Mouse (Mus musculus) embryo, embryonic 11.5 days (tissue): ENCODE data around the gene Dok3.

Source experiments
- DNase-seq: peaks from one replicate; pipeline ENCODE4 v3.0.0-alpha.2; 2012; ENCODE audit warnings: low read depth, low spot score

The Dok3 gene

DNA sequence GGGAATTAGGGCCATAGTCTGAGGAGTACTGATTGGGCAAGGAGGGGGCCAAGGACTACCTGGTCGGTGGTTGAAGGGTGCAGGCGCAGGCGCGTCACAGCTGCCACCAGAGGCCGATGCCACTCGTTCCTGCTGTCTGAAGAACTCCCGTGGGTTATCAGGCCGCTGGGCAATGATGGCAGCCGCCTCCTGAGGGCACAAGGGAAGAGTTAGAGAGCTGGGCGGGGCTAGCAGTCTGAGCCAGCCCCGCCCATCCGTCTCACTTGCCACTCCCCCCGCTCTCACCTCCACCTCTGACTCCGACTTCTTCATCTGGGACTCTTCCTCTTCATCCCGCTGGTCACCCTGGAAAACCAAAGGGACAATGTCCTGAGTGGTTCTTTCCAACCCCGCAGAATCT is 51.6 kb downstream of the Dok3 start:
- DNase-seq = no peak

DNA sequence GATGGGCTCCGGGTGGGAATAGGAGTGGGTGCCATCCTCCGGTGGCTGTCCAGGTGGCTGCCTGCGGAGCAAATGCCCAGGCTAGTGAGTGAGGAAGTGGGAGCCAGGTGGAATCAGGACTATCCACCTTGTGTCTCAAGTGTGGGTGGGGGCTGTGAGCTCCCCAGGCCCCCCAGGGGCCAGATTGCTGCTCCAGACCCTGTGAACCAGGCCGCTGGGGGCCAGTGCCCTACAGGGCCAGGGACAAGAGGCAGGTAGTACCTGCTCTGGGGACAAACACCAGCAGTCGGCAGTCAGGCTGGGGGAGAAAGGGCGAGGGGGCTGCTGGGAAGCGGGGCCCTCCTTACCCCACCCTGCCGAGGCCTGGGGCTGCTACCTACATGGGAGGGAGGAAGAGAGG is 52.8 kb downstream of the Dok3 start:
- DNase-seq = no peak

DNA sequence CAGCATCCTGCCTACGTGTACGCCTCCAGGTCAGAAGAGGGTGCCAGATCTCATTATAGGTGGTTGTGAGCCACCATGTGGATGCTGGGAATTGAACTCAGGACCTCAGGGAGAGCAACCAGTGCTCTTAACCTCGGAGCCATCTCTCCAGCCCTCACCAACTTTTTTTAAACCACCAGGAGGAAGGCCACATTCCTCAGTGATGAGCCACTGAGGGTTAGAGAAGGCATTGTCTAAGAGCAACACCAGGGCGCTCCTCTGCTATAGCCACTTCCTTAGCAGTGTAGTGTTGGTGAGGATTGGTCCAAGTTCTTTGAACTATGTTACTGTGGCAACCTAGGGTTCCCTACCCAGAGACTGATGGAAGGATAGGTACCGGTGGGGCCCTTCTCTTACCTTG is 53.3 kb downstream of the Dok3 start:
- DNase-seq = no peak

DNA sequence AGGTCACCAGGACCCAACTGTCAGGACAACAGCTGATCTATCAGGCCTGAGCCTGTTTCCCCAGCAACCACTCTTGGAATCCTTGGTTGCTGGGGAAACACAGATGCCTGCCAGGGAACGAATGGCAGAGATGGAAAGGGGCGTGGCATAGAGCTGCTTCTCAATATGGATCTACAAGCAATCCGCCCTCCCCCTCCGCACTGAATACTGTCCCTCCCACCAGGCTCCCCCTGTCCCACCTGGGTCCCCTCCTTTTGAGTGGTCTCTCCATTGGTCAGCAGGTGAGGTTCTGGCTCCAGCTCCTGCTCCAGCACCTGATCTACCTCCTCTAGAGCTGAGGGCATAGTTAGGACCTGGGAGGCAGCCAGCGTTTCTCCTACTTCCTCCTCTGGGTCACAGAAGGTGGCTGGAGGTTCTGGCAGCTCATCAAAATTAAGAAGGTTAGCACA is 54.5 kb downstream of the Dok3 start:
- DNase-seq = no peak

DNA sequence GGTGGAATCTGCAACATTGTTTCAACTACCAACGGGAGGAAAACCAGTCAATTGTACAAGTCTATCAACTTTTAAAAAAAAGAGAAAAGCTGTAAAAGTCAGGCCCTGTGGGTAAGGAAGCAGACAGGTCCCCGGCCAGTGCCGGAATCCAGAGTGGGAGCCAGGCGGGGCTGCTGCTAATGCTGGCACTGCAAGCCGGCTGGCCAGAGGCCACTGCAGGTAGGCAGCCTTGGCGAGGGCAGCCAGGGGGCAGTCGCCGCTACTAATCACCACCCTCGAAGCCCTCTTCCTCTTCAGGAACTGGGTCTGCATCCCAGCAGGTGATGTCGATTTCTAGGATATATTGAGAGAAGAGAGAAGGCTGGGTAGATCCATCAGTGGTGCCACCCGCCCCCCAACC is 55.1 kb downstream of the Dok3 start:
- no peak for DNase-seq
